Mouse (Mus musculus) urinary bladder, adult 2 months (tissue): ENCODE results near the gene Ubr2. TPM values are rescaled to one million over a fixed set of nuclear protein-coding genes. Genes with fewer than 3 reads are reported as not detected.

Experiments
- DNase-seq: peaks from one replicate; pipeline ENCODE4 v3.0.0; 2022; ENCODE audit warnings: low spot score
- polyA plus RNA-seq: library from polyadenylated mRNA; depleted of rRNA; stranded (reverse); fragments of >200 nt; gene quantifications from 2 replicates; pipeline ENCODE4 v1.2.3, GENCODE M21; 2012

Gene Ubr2
- polyA plus RNA-seq, 1 experiment: 33.4 TPM

- DNase-seq: no peak
These were observed 82.6 kb downstream of the Ubr2 start for GRCm38 (mm10) chr17:46927781-46928180.

- no peak for DNase-seq
These were observed 83.4 kb downstream of the Ubr2 start for GRCm38 (mm10) chr17:46926941-46927340.

- no peak for DNase-seq
These were observed 84.2 kb downstream of the Ubr2 start for GRCm38 (mm10) chr17:46926192-46926591.

GRCm38 (mm10) chr17:46920855-46921254, 89.5 kb downstream of the Ubr2 start:
- no peak for DNase-seq

- no peak for DNase-seq
These were observed 91.4 kb downstream of the Ubr2 start for GRCm38 (mm10) chr17:46918951-46919350.

GRCm38 (mm10) chr17:46915129-46915528, 95.2 kb downstream of the Ubr2 start:
- no peak for DNase-seq

GRCm38 (mm10) chr17:46912331-46912730, 98.0 kb downstream of the Ubr2 start:
- DNase-seq: no peak

GRCm38 (mm10) chr17:46910186-46910585, 100.2 kb downstream of the Ubr2 start, which contains the start of gene Prph2:
Gene Prph2 (plus strand): TSS chr17:46910459.
- DNase-seq: no peak

GRCm38 (mm10) chr17:46903876-46904490, 106.4 kb downstream of the Ubr2 start:
- DNase-seq: no peak

GRCm38 (mm10) chr17:46900941-46901340, 109.4 kb downstream of the Ubr2 start:
- no peak for DNase-seq

GRCm38 (mm10) chr17:46897221-46897950, 113.0 kb downstream of the Ubr2 start:
- no peak for DNase-seq

GRCm38 (mm10) chr17:46895426-46895825, 114.9 kb downstream of the Ubr2 start:
- DNase-seq: no peak

GRCm38 (mm10) chr17:46890843-46891594, 119.3 kb downstream of the Ubr2 start:
- DNase-seq: no peak

GRCm38 (mm10) chr17:46890116-46890815, 120.1 kb downstream of the Ubr2 start, which contains the start of gene Tbcc:
Gene Tbcc (plus strand): TSS chr17:46890684.
- DNase-seq: peak; percentile 91

GRCm38 (mm10) chr17:46889450-46890084, 120.8 kb downstream of the Ubr2 start:
- peak; percentile 62 for DNase-seq

- DNase-seq: no peak
These were observed 121.7 kb downstream of the Ubr2 start for GRCm38 (mm10) chr17:46888511-46889212.

GRCm38 (mm10) chr17:46885910-46886643, 124.3 kb downstream of the Ubr2 start:
- DNase-seq: no peak

GRCm38 (mm10) chr17:46885218-46885909, 125.0 kb downstream of the Ubr2 start:
- DNase-seq: no peak

- DNase-seq: no peak
These were observed 125.6 kb downstream of the Ubr2 start for GRCm38 (mm10) chr17:46884766-46885165.
